Mouse (Mus musculus) forebrain, embryonic 14.5 days (tissue): ENCODE measurements around the gene Pink1. TPM values are rescaled to one million over a fixed set of nuclear protein-coding genes. Genes with fewer than 3 reads are reported as not detected.
"Not testable (repeated sequence)": the region's sequence is repeated elsewhere in the genome, so short reads cannot be mapped to it uniquely, and the experiment has no call there.

ENCODE experiments used
- ATAC-seq: fragments of 200-750 bp; cut with Nextera tagmentation; 2 replicates; pipeline ENCODE4 v1.8.0; 2017; ENCODE audit warnings: mild to moderate bottlenecking, moderate library complexity
- DNase-seq: peaks from one replicate; pipeline ENCODE4 v3.0.0-alpha.2; 2015; ENCODE audit warnings: low spot score
- H3K27ac ChIP-seq: fragments of 300-500 bp; sonication (generic); 2 replicates; pipeline ENCODE4 v1.5.1; 2014; ENCODE audit warnings: low read depth, mild to moderate bottlenecking, control low read depth, low read length, moderate library complexity
- H3K27me3 ChIP-seq: fragments of 300-500 bp; sonication (generic); replicated peaks from 2 replicates; pipeline ENCODE4 v1.6.1; 2014; ENCODE audit warnings: low read length, control low read depth, mixed read lengths; ENCODE audit not compliant: control insufficient read depth, insufficient read depth
- H3K36me3 ChIP-seq: fragments of 300-500 bp; sonication (generic); 2 replicates; pipeline ENCODE4 v1.6.1; 2014; ENCODE audit warnings: low read length, control low read depth; ENCODE audit not compliant: control insufficient read depth, insufficient read depth
- H3K4me1 ChIP-seq: fragments of 300-500 bp; sonication (generic); 2 replicates; pipeline ENCODE4 v1.6.1; 2014; ENCODE audit warnings: antibody characterized with exemption, low read length, control low read depth; ENCODE audit not compliant: control insufficient read depth, insufficient read depth
- H3K4me2 ChIP-seq: fragments of 300-500 bp; sonication (generic); 2 replicates; pipeline ENCODE4 v1.6.1; 2014; ENCODE audit warnings: mild to moderate bottlenecking, control low read depth, low read length
- H3K4me3 ChIP-seq: fragments of 300-500 bp; sonication (generic); 2 replicates; pipeline ENCODE4 v1.5.1; 2014; ENCODE audit warnings: low read depth, low read length, control low read depth
- H3K9ac ChIP-seq: fragments of 300-500 bp; sonication (generic); 2 replicates; pipeline ENCODE4 v1.6.1; 2014; ENCODE audit warnings: mild to moderate bottlenecking, low read length, control low read depth, moderate library complexity
- H3K9me3 ChIP-seq: fragments of 300-500 bp; sonication (generic); replicated peaks from 2 replicates; pipeline ENCODE4 v1.6.1; 2016; ENCODE audit warnings: low read length, control low read depth, mixed read lengths; ENCODE audit not compliant: control insufficient read depth
- WGBS: fragments of 180-500 bp; shearing (Covaris S2); extraction: QIAGEN DNeasy Blood & Tissue Kit; methylation state at CpG from one replicate; pipeline ENCODE4 v1.1.7; 2014; 5-methylcytosine and 5-hydroxymethylcytosine counted together
- polyA plus RNA-seq: library from polyadenylated mRNA; unstranded; fragments of >200 nt; fragmentation: Nextera tagmentation; extraction: Ambion mirVana; gene quantifications from 2 replicates; pipeline ENCODE4 v1.2.1, GENCODE M21; 2014

Pink1 gene
- polyA plus RNA-seq, 1 experiment from 2014 or later = 47.6 TPM

- Histone ChIP-seq H3K4me1 (no peaks in the 10 kb centered on the region), H3K9me3 (no peaks in the 10 kb centered on the region), H3K9ac (no peak overlapping the region), H3K27ac (no peak overlapping the region), H3K4me2 (no peak overlapping the region), H3K4me3 (no peak overlapping the region), H3K36me3 (no peaks in the 10 kb centered on the region), H3K27me3 (0 out of 2 replicates have a peak, but pooled peaks cover 4% of the 10 kb centered on the region)
- DNase-seq (no peak), ATAC-seq (no peak)
- 86% methylated on average over 6 of the region's 6 CpGs for WGBS
These were observed 9.5 kb upstream of the Pink1 start for GRCm38 (mm10) chr4:138335648-138336047.

GRCm38 (mm10) chr4:138335036-138335435 is 8.9 kb upstream of the Pink1 start:
- 88% methylated on average over 12 of the region's 12 CpGs for WGBS
- H3K4me1 ChIP-seq = no peaks in the 10 kb centered on the region
- no peaks in the 10 kb centered on the region for H3K9me3 ChIP-seq
- DNase-seq (no peak), ATAC-seq (no peak)
- no peak overlapping the region for H3K4me2 ChIP-seq
- no peak overlapping the region for H3K9ac ChIP-seq
- no peaks in the 10 kb centered on the region for H3K36me3 ChIP-seq
- no peak overlapping the region for H3K4me3 ChIP-seq
- H3K27me3 ChIP-seq = 0 out of 2 replicates have a peak, but pooled peaks cover 4% of the 10 kb centered on the region
- no peak overlapping the region for H3K27ac ChIP-seq

- ATAC-seq (no peak), DNase-seq (no peak)
- 0 out of 2 replicates have a peak, but pooled peaks cover 4% of the 10 kb centered on the region for H3K27me3 ChIP-seq
- H3K9me3 ChIP-seq = no peaks in the 10 kb centered on the region
- no peak overlapping the region for H3K4me3 ChIP-seq
- no peaks in the 10 kb centered on the region for H3K4me1 ChIP-seq
- no peak overlapping the region for H3K27ac ChIP-seq
- H3K36me3 ChIP-seq = no peaks in the 10 kb centered on the region
- WGBS = 84% methylated on average over 4 of the region's 4 CpGs
- H3K9ac ChIP-seq = no peak overlapping the region
- no peak overlapping the region for H3K4me2 ChIP-seq
These were observed 7.0 kb upstream of the Pink1 start for GRCm38 (mm10) chr4:138333135-138333534.

- H3K27ac ChIP-seq = no peak overlapping the region
- ATAC-seq = no peak
- H3K27me3 ChIP-seq = 0 out of 2 replicates have a peak, but pooled peaks cover 4% of the 10 kb centered on the region
- WGBS = 78% methylated on average over 9 of the region's 9 CpGs
- no peaks in the 10 kb centered on the region for H3K9me3 ChIP-seq
- H3K9ac ChIP-seq = no peak overlapping the region
- DNase-seq = no peak
- H3K36me3 ChIP-seq = no peaks in the 10 kb centered on the region
- no peaks in the 10 kb centered on the region for H3K4me1 ChIP-seq
- no peak overlapping the region for H3K4me2 ChIP-seq
- no peak overlapping the region for H3K4me3 ChIP-seq
These were observed 5.5 kb upstream of the Pink1 start for GRCm38 (mm10) chr4:138331647-138332046.

GRCm38 (mm10) chr4:138330264-138330671 is 4.2 kb upstream of the Pink1 start:
- no peaks in the 10 kb centered on the region; the same call in 1 of the 2 replicates for H3K4me1 ChIP-seq
- H3K4me3 ChIP-seq = no peak overlapping the region
- H3K36me3 ChIP-seq = no peaks in the 10 kb centered on the region
- no peak for ATAC-seq
- 0 out of 2 replicates have a peak, but pooled peaks cover 4% of the 10 kb centered on the region for H3K27me3 ChIP-seq
- no peak overlapping the region for H3K4me2 ChIP-seq
- no peak overlapping the region for H3K27ac ChIP-seq
- H3K9me3 ChIP-seq = no peaks in the 10 kb centered on the region
- DNase-seq = no peak
- H3K9ac ChIP-seq = no peak overlapping the region
- 11% methylated on average over 15 of the region's 15 CpGs for WGBS

- Histone ChIP-seq H3K9me3 (no peaks in the 10 kb centered on the region), H3K4me1 (peaks cover 4% of the 10 kb centered on the region; the same call in 1 of the 2 replicates), H3K36me3 (no peaks in the 10 kb centered on the region), H3K4me3 (no peak overlapping the region), H3K27me3 (0 out of 2 replicates have a peak, but pooled peaks cover 4% of the 10 kb centered on the region), H3K4me2 (peak overlapping the region; percentile 41), H3K9ac (no peak overlapping the region), H3K27ac (no peak overlapping the region)
- WGBS = 70% methylated on average over 7 of the region's 7 CpGs
- ATAC-seq (no peak), DNase-seq (no peak)
These were observed 1.9 kb upstream of the Pink1 start for GRCm38 (mm10) chr4:138327891-138328470.

- H3K27ac ChIP-seq, H3K4me2 ChIP-seq, H3K27me3 ChIP-seq, H3K4me3 ChIP-seq, ATAC-seq, H3K9me3 ChIP-seq, DNase-seq, H3K9ac ChIP-seq, H3K4me1 ChIP-seq, H3K36me3 ChIP-seq: not testable (repeated sequence)
- WGBS = 53% methylated on average over 7 of the region's 12 CpGs
These were observed 1.0 kb upstream of the Pink1 start for GRCm38 (mm10) chr4:138327155-138327554.

- Histone ChIP-seq H3K27ac (peak overlapping the region; percentile 95), H3K4me3 (peak overlapping the region; percentile 79), H3K9ac (peak overlapping the region; percentile 88), H3K27me3 (no peaks in the 10 kb centered on the region), H3K9me3 (no peaks in the 10 kb centered on the region), H3K4me2 (peak overlapping the region; percentile 56), H3K36me3 (peaks cover 2% of the 10 kb centered on the region; the same call in 1 of the 2 replicates), H3K4me1 (peaks cover 4% of the 10 kb centered on the region; the same call in 1 of the 2 replicates)
- DNase-seq = peak; percentile 87
- peak; percentile 89 for ATAC-seq
- under 1% methylated on average over 45 of the region's 45 CpGs for WGBS
These were observed 536 bp downstream of the Pink1 start for GRCm38 (mm10) chr4:138325466-138326076.

- 100% methylated on average over 3 of the region's 3 CpGs for WGBS
- no peak for DNase-seq
These were observed 1.7 kb downstream of the Pink1 start for GRCm38 (mm10) chr4:138324451-138324850.

More at GRCm38 (mm10) chr4:138324451-138324850, 1.7 kb downstream of the Pink1 start:
- H3K4me1 ChIP-seq = peaks cover 4% of the 10 kb centered on the region; the same call in 1 of the 2 replicates
- H3K9ac ChIP-seq = no peak overlapping the region
- no peak overlapping the region for H3K27ac ChIP-seq
- H3K4me3 ChIP-seq = no peak overlapping the region
- H3K27me3 ChIP-seq = no peaks in the 10 kb centered on the region
- no peaks in the 10 kb centered on the region for H3K9me3 ChIP-seq
- ATAC-seq = no peak
- H3K36me3 ChIP-seq = peaks cover 10% of the 10 kb centered on the region; the same call in 1 of the 2 replicates
- no peak overlapping the region for H3K4me2 ChIP-seq
